Mouse (Mus musculus): ENCODE measurements around the gene Eif4h.

GRCm38 (mm10) chr5:134581146-134581545 is 58.1 kb downstream of the Eif4h start, which contains the start of gene Rfc2:
- no peak for TF ChIP-seq CTCF (IDR thresholded peaks at IDR 0.05; ENCODE audit: low read depth)
- TF ChIP-seq EP300 (IDR thresholded peaks at IDR 0.05; ENCODE audit: low read depth): no peak
